Mouse (Mus musculus) CH12.LX (cell line): ENCODE results near the gene Nod1. TPM values are rescaled to one million over a fixed set of nuclear protein-coding genes. Genes with fewer than 3 reads are reported as not detected.

Experiments
- DNase-seq: peaks from one replicate; pipeline ENCODE4 v3.0.0-alpha.2; 2013; ENCODE audit errors: extremely low read depth
- H3K27ac ChIP-seq: 2 replicates; pipeline ENCODE4 v1.5.1; 2012; ENCODE audit warnings: low read depth, mild to moderate bottlenecking, control low read depth, moderate library complexity; ENCODE audit not compliant: insufficient read depth
- H3K27me3 ChIP-seq: replicated peaks from 2 replicates; pipeline ENCODE3; 2012; ENCODE audit warnings: inconsistent platforms
- H3K36me3 ChIP-seq, 2 experiments: replicated peaks in 1 of 2; 2 replicates each; pipeline versions ENCODE3 to v1.6.1; 2012; ENCODE audit warnings: inconsistent platforms in 1 of 2, low read length in 1 of 2, mild to moderate bottlenecking in 1 of 2, mixed read lengths in 1 of 2, moderate library complexity in 1 of 2; ENCODE audit not compliant: control insufficient read depth in 1 of 2, insufficient read depth in 1 of 2
- H3K4me1 ChIP-seq, 2 experiments: 2 replicates each; pipeline ENCODE4 v1.6.1; 2012; ENCODE audit warnings: inconsistent platforms in 1 of 2, moderate library complexity in 1 of 2; ENCODE audit not compliant: insufficient read depth in 2 of 2, control insufficient read depth in 1 of 2
- H3K4me2 ChIP-seq: 2 replicates; pipeline ENCODE4 v1.6.1; 2012; ENCODE audit warnings: low read depth, mild to moderate bottlenecking, control low read depth; ENCODE audit not compliant: poor library complexity, insufficient read depth, severe bottlenecking
- H3K4me3 ChIP-seq, 3 experiments: fragments of 150-350 bp in 1 of 3; sonication (generic) in 1 of 3; replicated peaks in 1 of 3; 2 replicates each; pipeline versions ENCODE3 to v1.5.1; 2011 to 2012; ENCODE audit warnings: low read depth in 2 of 3, low read length in 2 of 3, mild to moderate bottlenecking in 2 of 3, moderate library complexity in 2 of 3, control low read depth in 1 of 3, improper control_type of control experiment in 1 of 3, inconsistent platforms in 1 of 3, mixed read lengths in 1 of 3; ENCODE audit not compliant: poor library complexity in 1 of 3
- H3K79me2 ChIP-seq: replicated peaks from 2 replicates; pipeline ENCODE4 v1.6.1; 2012; ENCODE audit warnings: mild to moderate bottlenecking, moderate library complexity; ENCODE audit not compliant: control insufficient read depth, poor library complexity, insufficient read depth, severe bottlenecking; ENCODE audit errors: extremely low read depth
- H3K9ac ChIP-seq: 2 replicates; pipeline ENCODE4 v1.6.1; 2012; ENCODE audit warnings: low read depth, mild to moderate bottlenecking, control low read depth, moderate library complexity; ENCODE audit not compliant: insufficient read depth
- H3K9me3 ChIP-seq: replicated peaks from 2 replicates; pipeline ENCODE3; 2012; ENCODE audit warnings: low read length, inconsistent platforms, mixed read lengths
- BHLHE40 ChIP-seq: IDR thresholded peaks from 2 replicates; pipeline ENCODE4 v1.6.1; 2011; ENCODE audit warnings: mild to moderate bottlenecking, low read depth, low read length, improper control_type of control experiment
- CHD1 ChIP-seq: IDR thresholded peaks from 2 replicates; pipeline ENCODE4 v1.6.1; 2012; ENCODE audit warnings: low read depth, low read length, improper control_type of control experiment, inconsistent platforms
- CHD2 ChIP-seq: IDR thresholded peaks from 2 replicates; pipeline ENCODE4 v1.6.1; 2011; ENCODE audit warnings: low read length, improper control_type of control experiment
- ELF1 ChIP-seq: IDR thresholded peaks from 2 replicates; pipeline ENCODE4 v1.6.1; 2014; ENCODE audit warnings: low read depth, mild to moderate bottlenecking, inconsistent platforms, low read length, improper control_type of control experiment
- EP300 ChIP-seq: IDR thresholded peaks from 2 replicates; pipeline ENCODE4 v1.6.1; 2011; ENCODE audit warnings: low read length, improper control_type of control experiment
- ETS1 ChIP-seq: conservative IDR thresholded peaks from 2 replicates; pipeline ENCODE4 v1.6.1; 2012; ENCODE audit warnings: low read depth, mild to moderate bottlenecking, inconsistent platforms, low read length, improper control_type of control experiment, moderate library complexity
- JUN ChIP-seq: IDR thresholded peaks from 2 replicates; pipeline ENCODE4 v1.6.1; 2011; ENCODE audit warnings: low read depth, mild to moderate bottlenecking, low read length, improper control_type of control experiment, moderate library complexity; ENCODE audit not compliant: insufficient read depth
- KAT2A ChIP-seq: IDR thresholded peaks from 2 replicates; pipeline ENCODE4 v1.6.1; 2012; ENCODE audit warnings: low read length, improper control_type of control experiment, inconsistent platforms; ENCODE audit not compliant: insufficient replicate concordance
- MAFK ChIP-seq: IDR thresholded peaks from 2 replicates; pipeline ENCODE4 v1.6.1; 2011; ENCODE audit warnings: low read length, improper control_type of control experiment; ENCODE audit not compliant: insufficient replicate concordance
- MXI1 ChIP-seq: IDR thresholded peaks from 2 replicates; pipeline ENCODE4 v1.6.1; 2011; ENCODE audit warnings: mild to moderate bottlenecking, low read depth, low read length, improper control_type of control experiment
- NELFE ChIP-seq: IDR thresholded peaks from 2 replicates; pipeline ENCODE4 v1.6.1; 2011; ENCODE audit warnings: low read depth, low read length, improper control_type of control experiment
- PAX5 ChIP-seq: IDR thresholded peaks from 2 replicates; pipeline ENCODE4 v1.6.1; 2012; ENCODE audit warnings: low read length, inconsistent platforms, mixed read lengths
- POLR2A ChIP-seq: IDR thresholded peaks from 2 replicates; pipeline ENCODE4 v1.6.1; 2011; ENCODE audit warnings: low read depth, mild to moderate bottlenecking, improper control_type of control experiment, low read length
- POLR2AphosphoS2 ChIP-seq: IDR thresholded peaks from 2 replicates; pipeline ENCODE4 v1.6.1; 2011; ENCODE audit warnings: low read depth, low read length, improper control_type of control experiment
- RAD21 ChIP-seq: IDR thresholded peaks from 2 replicates; pipeline ENCODE4 v1.6.1; 2011; ENCODE audit warnings: low read depth, mild to moderate bottlenecking, low read length, improper control_type of control experiment, moderate library complexity
- TCF12 ChIP-seq: IDR thresholded peaks from 2 replicates; pipeline ENCODE4 v1.6.1; 2014; ENCODE audit warnings: low read depth, mild to moderate bottlenecking, inconsistent platforms, low read length, improper control_type of control experiment
- UBTF ChIP-seq: IDR thresholded peaks from 2 replicates; pipeline ENCODE4 v1.6.1; 2012; ENCODE audit warnings: low read depth, mild to moderate bottlenecking, inconsistent platforms, low read length, improper control_type of control experiment, moderate library complexity
- ZC3H11A ChIP-seq: IDR thresholded peaks from 2 replicates; pipeline ENCODE4 v1.6.1; 2012; ENCODE audit warnings: low read depth, mild to moderate bottlenecking, inconsistent platforms, low read length, improper control_type of control experiment
- ZKSCAN1 ChIP-seq: IDR thresholded peaks from 2 replicates; pipeline ENCODE4 v1.6.1; 2012; ENCODE audit warnings: low read depth, inconsistent platforms, low read length, improper control_type of control experiment, borderline replicate concordance
- ZMIZ1 ChIP-seq: IDR thresholded peaks from 2 replicates; pipeline ENCODE4 v1.6.1; 2012; ENCODE audit warnings: low read depth, mild to moderate bottlenecking, inconsistent platforms, low read length, improper control_type of control experiment
- ZNF384 ChIP-seq: IDR thresholded peaks from 2 replicates; pipeline ENCODE4 v1.6.1; 2012; ENCODE audit warnings: low read depth, low read length, improper control_type of control experiment, inconsistent platforms
- dilution Hi-C: fragments of 300-500 bp; cut with MboI; formaldehyde crosslinking; loops from 2 replicates; pipeline ENCODE4 v1.14.3; 2020; ENCODE audit warnings: low sequenced_read_pairs; ENCODE audit not compliant: extremely low pct_unique_long_range_greater_than_20kb, extremely low pct_ligation_motif_present
- in situ Hi-C: fragments of 300-500 bp; cut with MboI; formaldehyde crosslinking; loops from 3 replicates; pipeline ENCODE4 v1.14.3; 2019; ENCODE audit warnings: low sequenced_read_pairs, low pct_ligation_motif_present, low pct_unique_long_range_greater_than_20kb, mixed read lengths
- polyA plus RNA-seq: library from polyadenylated mRNA; unstranded; fragments of >175 nt; gene quantifications from 2 replicates; pipeline ENCODE4 v1.2.1, GENCODE M21; 2012; ENCODE audit warnings: low read depth; ENCODE audit not compliant: insufficient read length
- total RNA-seq, 2 experiments: library from RNA; depleted of rRNA; stranded (reverse); fragments of 300-350 nt in 1 of 2; fragments of >200 nt in 1 of 2; gene quantifications; 2 replicates each; pipeline ENCODE4 v1.2.3; 2012 to 2014

Nod1 gene
- total and polyA plus RNA-seq, 3 experiments, result 0.29 to 0.46 (median 0.30) TPM

DNA sequence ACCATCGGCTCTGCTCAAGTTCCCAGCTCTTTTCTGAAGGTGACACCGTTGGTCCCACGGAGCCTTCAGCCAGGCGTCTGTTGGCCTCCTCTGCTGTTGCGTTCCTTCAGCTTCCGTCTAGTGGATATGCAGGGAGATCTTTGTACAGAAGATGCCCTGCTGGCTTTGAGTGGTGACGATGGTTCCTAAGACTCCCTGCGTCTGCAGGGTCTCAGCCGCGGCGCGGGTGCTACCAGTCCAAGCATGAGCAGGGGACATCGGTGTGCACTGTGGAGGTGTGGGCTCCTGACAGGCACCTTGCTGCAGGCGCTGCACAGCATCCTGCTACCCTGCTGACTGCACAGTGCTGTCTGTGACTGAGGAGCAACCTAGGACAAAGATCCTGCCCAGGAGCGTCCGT lies 47.9 kb downstream of the Nod1 start:
- dilution Hi-C loops (no loop called here), in situ Hi-C loops (loop anchor here (10.0 to 25.0 kb wide), 3 partner anchors 212 to 337 kb away; partner anchors contain the start of genes Fkbp14 and Plekha8)
- TF ChIP-seq CHD2 (no peak), ELF1 (no peak), UBTF (no peak), EP300 (no peak), CHD1 (no peak), NELFE (no peak), POLR2A (no peak), RAD21 (no peak), ETS1 (no peak), ZNF384 (no peak), ZKSCAN1 (no peak), BHLHE40 (no peak), MAFK (no peak), JUN (no peak), KAT2A (no peak), ZMIZ1 (no peak), PAX5 (no peak), TCF12 (no peak), ZC3H11A (no peak)
- Histone ChIP-seq H3K79me2 (no peaks in the 10 kb centered on the region), H3K4me3 (no peak overlapping the region), H3K27me3 (no peaks in the 10 kb centered on the region), H3K4me2 (no peak overlapping the region), H3K36me3 (no peaks in the 10 kb centered on the region), H3K9ac (no peak overlapping the region), H3K27ac (no peak overlapping the region), H3K9me3 (no peaks in the 10 kb centered on the region), H3K4me1 (peaks cover 3 to 16% of the 10 kb centered on the region in 2 experiments; a peak in 2 of 4 replicates)
- no peak for DNase-seq

DNA sequence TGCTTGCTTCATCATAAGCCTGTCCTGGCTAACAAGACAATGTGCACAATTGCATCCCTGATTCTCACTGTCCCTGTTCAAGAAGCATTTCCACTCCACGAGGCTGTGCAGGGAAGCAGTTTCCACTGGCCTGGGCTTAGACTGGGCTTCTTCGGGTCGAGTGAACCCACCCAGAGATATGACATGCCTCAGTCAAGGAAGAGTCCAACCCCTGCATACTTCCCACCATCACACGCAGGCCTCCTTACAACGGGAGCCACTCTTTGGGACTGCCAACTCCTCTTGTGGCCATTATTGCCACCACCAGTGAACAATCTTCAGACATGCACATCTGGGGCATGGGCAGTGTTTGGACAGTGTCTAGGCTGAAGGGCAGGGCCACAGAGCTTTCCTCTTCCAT lies 53.9 kb downstream of the Nod1 start:
- dilution Hi-C loops (no loop called here), in situ Hi-C loops (loop anchor here (10.0 to 25.0 kb wide), 4 partner anchors 96 to 331 kb away; partner anchors contain the start of genes Fkbp14, Plekha8 and Znrf2)
- Histone ChIP-seq H3K27ac (no peak overlapping the region), H3K4me3 (no peak overlapping the region), H3K9ac (no peak overlapping the region), H3K4me1 (peaks cover 3 to 16% of the 10 kb centered on the region in 2 experiments; a peak in 3 of 4 replicates), H3K4me2 (no peak overlapping the region), H3K36me3 (no peaks in the 10 kb centered on the region), H3K9me3 (no peaks in the 10 kb centered on the region), H3K79me2 (no peaks in the 10 kb centered on the region), H3K27me3 (no peaks in the 10 kb centered on the region)
- DNase-seq, result no peak
- TF ChIP-seq MXI1 (no peak), POLR2AphosphoS2 (no peak)
